Mouse (Mus musculus): ENCODE measurements around the gene Tspear. TPM values are rescaled to one million over a fixed set of nuclear protein-coding genes. Genes with fewer than 3 reads are reported as not detected.

Gene Tspear
- polyA plus RNA-seq, 1 experiment from 2014 or later = 1.7 TPM

GRCm38 (mm10) chr10:77864067-77864761, 177.8 kb downstream of the Tspear start:
- 38% methylated on average over 14 of the region's 14 CpGs for WGBS
- H3K27me3 ChIP-seq (replicated peaks) = no peaks in the 10 kb centered on the region
- ATAC-seq (replicated peaks) = peak; percentile 84
- peak overlapping the region; percentile 31 for H3K4me2 ChIP-seq
- peak overlapping the region; percentile 22 for H3K4me3 ChIP-seq
- H3K9ac ChIP-seq = no peak overlapping the region
- no peaks in the 10 kb centered on the region for H3K36me3 ChIP-seq (replicated peaks)
- H3K27ac ChIP-seq = no peak overlapping the region
- H3K9me3 ChIP-seq = no peaks in the 10 kb centered on the region
- H3K4me1 ChIP-seq = no peaks in the 10 kb centered on the region

DNA sequence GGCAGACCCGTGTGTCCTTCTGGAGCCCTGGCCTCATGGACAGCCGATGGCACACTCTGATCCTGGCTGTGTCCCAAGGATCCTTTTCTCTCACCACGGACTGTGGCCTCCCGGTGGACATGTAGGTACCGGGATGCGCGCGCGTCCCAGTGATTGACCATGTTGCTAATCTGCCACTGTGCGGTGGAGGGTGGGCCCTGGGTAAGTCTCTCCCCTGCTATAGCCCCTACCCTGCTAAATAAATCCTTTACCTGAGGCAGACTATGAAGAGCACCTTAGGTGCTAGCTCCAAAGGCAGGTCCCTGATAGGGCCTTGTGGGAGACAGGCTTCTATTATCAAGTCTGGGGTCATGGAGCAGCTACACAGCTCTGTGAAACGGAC, 178.4 kb downstream of the Tspear start:
- H3K4me2 ChIP-seq = peak overlapping the region; percentile 31
- H3K36me3 ChIP-seq (replicated peaks) = no peaks in the 10 kb centered on the region
- 42% methylated on average over 11 of the region's 11 CpGs for WGBS
- peak; percentile 62 for ATAC-seq (replicated peaks)
- H3K27me3 ChIP-seq (replicated peaks) = no peaks in the 10 kb centered on the region
- no peak overlapping the region for H3K9ac ChIP-seq
- no peaks in the 10 kb centered on the region for H3K4me1 ChIP-seq
- H3K27ac ChIP-seq = no peak overlapping the region
- H3K9me3 ChIP-seq = no peaks in the 10 kb centered on the region
- H3K4me3 ChIP-seq = peak overlapping the region; percentile 22

DNA sequence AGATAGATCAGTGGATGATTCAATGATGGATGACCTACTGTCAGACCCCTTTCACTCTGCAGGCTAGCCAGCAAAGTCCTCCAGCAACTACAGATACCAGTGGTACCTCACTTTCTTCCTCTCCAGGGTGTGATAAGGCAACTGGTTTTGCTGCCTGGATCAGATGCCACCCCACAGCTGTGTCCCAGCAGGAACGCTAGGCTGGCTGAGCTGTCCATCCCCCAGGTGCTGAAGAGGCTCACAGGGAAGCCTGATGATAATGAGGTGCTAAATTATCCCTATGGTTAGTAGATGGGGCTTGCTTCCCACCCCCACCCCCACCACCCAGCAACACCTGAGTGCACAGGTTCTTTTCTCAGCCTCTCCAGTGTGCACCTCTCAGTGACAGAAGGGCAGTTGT, 181.2 kb downstream of the Tspear start:
- 30% methylated on average over 1 of the region's 1 CpGs for WGBS

DNA sequence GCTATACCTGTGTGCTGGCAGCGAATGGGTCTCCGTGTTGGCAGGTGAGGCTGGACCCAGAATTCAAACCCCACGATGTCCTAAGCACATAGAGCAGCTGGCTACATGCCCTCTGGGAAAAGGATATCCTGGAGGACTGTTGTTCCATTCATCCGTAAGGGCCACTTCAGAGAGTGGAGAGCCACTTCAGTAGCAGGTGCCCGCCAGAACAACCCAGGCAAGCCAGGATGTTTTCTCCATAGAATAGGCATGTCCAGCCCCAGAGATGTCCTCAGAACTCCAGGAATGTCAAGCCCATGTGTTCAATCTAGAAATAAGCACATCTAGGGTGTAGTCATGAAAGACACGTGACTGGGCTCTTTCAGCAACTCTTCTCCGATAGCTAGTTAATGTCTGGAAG, 183.3 kb downstream of the Tspear start:
- WGBS = 86% methylated on average over 7 of the region's 7 CpGs
- Histone ChIP-seq H3K27me3 (replicated peaks) (no peaks in the 10 kb centered on the region), H3K27ac (no peak overlapping the region), H3K4me1 (no peaks in the 10 kb centered on the region), H3K9ac (no peak overlapping the region), H3K4me3 (no peak overlapping the region), H3K4me2 (no peak overlapping the region), H3K9me3 (no peaks in the 10 kb centered on the region), H3K36me3 (replicated peaks) (no peaks in the 10 kb centered on the region)
- ATAC-seq (replicated peaks) = no peak

More for the DNA sequence above, 181.2 kb downstream of the Tspear start:
- no peaks in the 10 kb centered on the region for H3K9me3 ChIP-seq
- no peaks in the 10 kb centered on the region for H3K27me3 ChIP-seq (replicated peaks)
- H3K36me3 ChIP-seq (replicated peaks) = no peaks in the 10 kb centered on the region
- no peak overlapping the region for H3K4me3 ChIP-seq
- no peak for ATAC-seq (replicated peaks)
- H3K27ac ChIP-seq = no peak overlapping the region
- no peaks in the 10 kb centered on the region for H3K4me1 ChIP-seq
- no peak overlapping the region for H3K4me2 ChIP-seq
- H3K9ac ChIP-seq = no peak overlapping the region

DNA sequence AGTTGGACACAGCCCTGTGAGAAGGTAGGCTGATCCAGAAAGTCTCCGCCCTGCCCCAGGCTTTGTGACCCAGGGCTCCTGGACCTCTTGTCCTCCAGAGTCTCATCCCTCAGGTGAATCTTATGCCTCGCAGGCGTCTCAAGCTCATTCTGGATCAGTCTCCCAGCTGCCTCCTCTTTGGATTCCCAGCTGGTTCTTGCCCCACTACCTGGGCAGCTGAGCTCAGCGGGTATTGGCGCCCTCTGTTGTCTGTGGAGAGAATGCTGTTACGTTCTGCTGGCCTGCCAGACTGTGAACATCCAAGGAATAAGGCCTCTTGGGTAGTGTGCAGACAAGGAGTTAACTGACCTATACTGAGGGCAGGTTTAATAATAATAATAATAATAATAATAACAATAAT, 192.6 kb downstream of the Tspear start:
- no peak for ATAC-seq (replicated peaks)
- no peak overlapping the region for H3K4me2 ChIP-seq
- H3K27ac ChIP-seq = no peak overlapping the region
- no peaks in the 10 kb centered on the region for H3K9me3 ChIP-seq
- H3K27me3 ChIP-seq (replicated peaks) = no peaks in the 10 kb centered on the region
- H3K36me3 ChIP-seq (replicated peaks) = no peaks in the 10 kb centered on the region
- WGBS = 67% methylated on average over 6 of the region's 6 CpGs
- H3K4me3 ChIP-seq = no peak overlapping the region
- H3K4me1 ChIP-seq = no peaks in the 10 kb centered on the region
- no peak overlapping the region for H3K9ac ChIP-seq

GRCm38 (mm10) chr10:77880305-77880704, 193.9 kb downstream of the Tspear start:
- Histone ChIP-seq H3K36me3 (replicated peaks) (no peaks in the 10 kb centered on the region), H3K4me3 (no peak overlapping the region), H3K27ac (no peak overlapping the region), H3K27me3 (replicated peaks) (no peaks in the 10 kb centered on the region), H3K9ac (no peak overlapping the region), H3K4me2 (no peak overlapping the region), H3K4me1 (no peaks in the 10 kb centered on the region), H3K9me3 (no peaks in the 10 kb centered on the region)
- 88% methylated on average over 3 of the region's 3 CpGs for WGBS
- no peak for ATAC-seq (replicated peaks)

GRCm38 (mm10) chr10:77882553-77882952, 196.2 kb downstream of the Tspear start:
- H3K4me3 ChIP-seq = no peak overlapping the region
- H3K27ac ChIP-seq = no peak overlapping the region
- H3K4me2 ChIP-seq = no peak overlapping the region
- H3K36me3 ChIP-seq (replicated peaks) = no peaks in the 10 kb centered on the region
- H3K27me3 ChIP-seq (replicated peaks) = no peaks in the 10 kb centered on the region
- ATAC-seq (replicated peaks) = no peak
- no peak overlapping the region for H3K9ac ChIP-seq
- no peaks in the 10 kb centered on the region for H3K9me3 ChIP-seq
- 85% methylated on average over 5 of the region's 5 CpGs for WGBS
- no peaks in the 10 kb centered on the region for H3K4me1 ChIP-seq

- ATAC-seq (replicated peaks) = no peak
- Histone ChIP-seq H3K4me1 (no peaks in the 10 kb centered on the region), H3K4me2 (no peak overlapping the region), H3K9me3 (no peaks in the 10 kb centered on the region; the same call in 1 of the 2 replicates), H3K27me3 (replicated peaks) (no peaks in the 10 kb centered on the region), H3K4me3 (no peak overlapping the region), H3K9ac (no peak overlapping the region), H3K27ac (no peak overlapping the region), H3K36me3 (replicated peaks) (no peaks in the 10 kb centered on the region)
- 62% methylated on average over 12 of the region's 12 CpGs for whole genome bisulfite sequencing
Observed at GRCm38 (mm10) chr10:77886007-77886747, 199.8 kb downstream of the Tspear start.

DNA sequence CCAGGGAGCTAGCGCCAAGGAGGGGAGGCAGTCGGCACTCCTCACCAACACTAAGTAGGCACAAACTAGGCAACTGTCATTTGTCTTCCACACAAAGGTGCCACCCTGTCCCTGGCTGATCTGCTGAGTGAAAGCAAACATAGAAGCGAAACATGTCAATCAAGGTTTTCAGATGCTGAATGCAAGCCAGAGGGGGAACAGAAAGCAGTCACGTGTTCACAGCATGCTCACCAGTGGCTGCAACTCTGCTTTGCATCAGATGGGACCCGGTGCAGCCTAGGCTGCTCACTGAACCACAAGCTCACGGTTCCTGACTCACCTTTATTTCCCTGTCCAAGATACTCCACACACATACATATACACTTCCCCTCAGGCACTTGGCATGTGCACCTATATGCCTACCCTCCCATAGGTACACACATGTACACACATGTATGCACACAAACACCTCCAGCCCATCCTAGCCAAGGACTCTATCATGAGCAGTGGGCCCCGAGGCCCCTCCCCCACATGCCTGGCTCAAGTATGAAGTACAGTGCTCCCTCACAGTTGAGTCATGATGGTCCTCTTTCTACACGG, 204.7 kb downstream of the Tspear start:
- no peaks in the 10 kb centered on the region; the same call in 1 of the 2 replicates for H3K9me3 ChIP-seq
- peaks cover 5% of the 10 kb centered on the region; the same call in 1 of the 2 replicates for H3K4me1 ChIP-seq
- no peaks in the 10 kb centered on the region for H3K36me3 ChIP-seq (replicated peaks)
- no peak overlapping the region for H3K4me3 ChIP-seq
- no peak overlapping the region for H3K9ac ChIP-seq
- 89% methylated on average over 8 of the region's 8 CpGs for WGBS
- no peak for ATAC-seq (replicated peaks)
- H3K4me2 ChIP-seq = no peak overlapping the region
- H3K27me3 ChIP-seq (replicated peaks) = no peaks in the 10 kb centered on the region
- H3K27ac ChIP-seq = no peak overlapping the region

DNA sequence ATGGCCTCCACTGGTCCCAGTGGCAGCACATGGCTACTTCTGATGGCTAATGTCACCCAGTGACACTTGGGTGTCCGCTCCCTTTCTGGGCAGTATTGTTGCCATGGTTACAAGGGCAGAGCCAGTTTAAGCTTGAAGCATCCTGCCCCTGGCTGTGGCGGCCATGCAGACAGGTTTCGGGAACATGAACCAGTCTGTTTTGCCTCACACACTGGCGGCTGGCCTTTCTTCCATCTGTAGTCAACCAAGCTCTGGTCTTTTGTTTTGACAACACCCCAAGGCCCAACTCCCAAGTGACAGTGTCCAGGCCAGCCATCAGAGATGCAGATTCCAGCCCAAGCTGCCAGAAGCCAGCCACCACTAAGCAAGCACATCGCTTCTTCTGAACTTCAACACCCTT, 209.2 kb downstream of the Tspear start:
- H3K9me3 ChIP-seq = no peaks in the 10 kb centered on the region
- 53% methylated on average over 5 of the region's 5 CpGs for WGBS
- no peak overlapping the region for H3K4me3 ChIP-seq

DNA sequence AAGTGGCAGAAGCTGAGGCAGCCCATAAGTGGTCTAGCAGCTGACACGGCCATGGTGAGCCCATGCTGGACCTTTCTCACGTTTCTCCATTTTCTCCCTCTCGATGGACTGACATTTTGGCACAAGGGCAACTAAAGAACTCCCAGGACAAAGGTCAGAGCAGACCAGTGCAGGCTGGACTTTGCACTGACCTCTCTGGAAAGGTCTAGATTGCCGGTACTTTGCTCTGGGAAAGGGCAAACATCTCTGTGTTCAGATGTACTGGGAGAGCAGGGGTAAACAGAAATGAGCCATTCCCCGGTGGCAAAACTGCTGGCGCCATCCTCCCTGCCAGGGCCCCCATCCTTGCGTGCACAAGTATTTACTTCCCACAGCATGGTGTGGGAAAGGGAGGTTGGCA, 213.8 kb downstream of the Tspear start:
- no peak for ATAC-seq (replicated peaks)
- Histone ChIP-seq H3K4me2 (no peak overlapping the region), H3K9me3 (no peaks in the 10 kb centered on the region), H3K4me1 (peaks cover 24% of the 10 kb centered on the region), H3K9ac (no peak overlapping the region), H3K27me3 (replicated peaks) (no peaks in the 10 kb centered on the region), H3K27ac (no peak overlapping the region), H3K4me3 (no peak overlapping the region), H3K36me3 (replicated peaks) (no peaks in the 10 kb centered on the region)
- 86% methylated on average over 7 of the region's 7 CpGs for WGBS

More for the DNA sequence above, 209.2 kb downstream of the Tspear start:
- ATAC-seq (replicated peaks) = 0 out of 2 replicates have a peak, but pooled peaks have one; percentile 11
- Histone ChIP-seq H3K4me2 (no peak overlapping the region), H3K36me3 (replicated peaks) (no peaks in the 10 kb centered on the region), H3K27ac (no peak overlapping the region), H3K9ac (no peak overlapping the region), H3K4me1 (peaks cover 13% of the 10 kb centered on the region; the same call in 1 of the 2 replicates), H3K27me3 (replicated peaks) (no peaks in the 10 kb centered on the region)

GRCm38 (mm10) chr10:77900903-77901818, 214.8 kb downstream of the Tspear start:
- peak overlapping the region; percentile 76; the same call in 1 of the 2 replicates for H3K27ac ChIP-seq
- no peaks in the 10 kb centered on the region for H3K36me3 ChIP-seq (replicated peaks)
- H3K4me3 ChIP-seq = peak overlapping the region; percentile 64
- H3K4me2 ChIP-seq = peak overlapping the region; percentile 65
- peak overlapping the region; percentile 69 for H3K9ac ChIP-seq
- no peaks in the 10 kb centered on the region for H3K9me3 ChIP-seq
- no peaks in the 10 kb centered on the region for H3K27me3 ChIP-seq (replicated peaks)
- 84% methylated on average over 27 of the region's 27 CpGs for WGBS
- H3K4me1 ChIP-seq = peaks cover 18% of the 10 kb centered on the region
- no peak for ATAC-seq (replicated peaks)
